Mouse (Mus musculus) lung, postnatal 4 days (tissue): Measurements from ENCODE around the gene Mettl11b.
"Not testable (repeated sequence)": the region's sequence is repeated elsewhere in the genome, so short reads cannot be mapped to it uniquely, and the experiment has no call there.

ENCODE experiments used
- DNase-seq, 2 experiments: peaks; one replicate each; pipeline ENCODE4 v3.0.0; 2021

Gene Mettl11b

DNA sequence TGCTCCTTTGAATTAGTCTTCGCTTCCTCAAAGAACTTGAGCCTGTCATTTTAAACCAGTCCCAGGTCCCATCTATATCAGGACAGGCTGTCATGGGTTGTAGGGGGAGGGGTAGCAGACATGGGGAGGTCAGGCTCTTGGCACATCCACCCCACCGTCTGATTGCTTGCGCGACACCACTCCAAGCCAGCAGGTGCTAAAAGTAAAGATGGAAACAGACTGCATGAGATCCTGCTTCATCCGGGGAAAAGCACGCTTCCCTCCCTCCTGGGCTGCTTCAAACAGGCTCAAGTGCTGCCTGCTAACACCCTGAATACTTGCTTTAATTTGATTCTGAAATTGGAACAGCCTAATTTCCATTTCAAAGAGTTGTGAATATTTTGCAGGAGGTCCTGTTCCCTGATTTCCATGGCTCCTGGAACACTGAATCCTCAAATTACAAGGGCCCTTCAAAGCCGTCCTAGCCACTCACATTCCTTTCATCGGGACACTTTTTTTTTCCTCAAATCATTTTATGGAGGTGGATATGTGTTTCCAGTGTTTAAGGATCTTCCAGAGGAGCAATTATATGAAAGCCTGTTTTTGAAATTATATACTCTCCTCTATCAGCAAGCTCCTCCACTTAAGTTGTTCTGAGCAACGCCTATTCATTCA lies at the start of gene Mettl11b:
Gene Mettl11b (minus strand): TSS at position 127 of the 654 bp plus-strand sequence.
- peak in 1 of 2 experiments; percentile 41 for DNase-seq

GRCm38 (mm10) chr1:163757462-163758207 lies 32.6 kb upstream of the Mettl11b start:
- no peak for DNase-seq

DNA sequence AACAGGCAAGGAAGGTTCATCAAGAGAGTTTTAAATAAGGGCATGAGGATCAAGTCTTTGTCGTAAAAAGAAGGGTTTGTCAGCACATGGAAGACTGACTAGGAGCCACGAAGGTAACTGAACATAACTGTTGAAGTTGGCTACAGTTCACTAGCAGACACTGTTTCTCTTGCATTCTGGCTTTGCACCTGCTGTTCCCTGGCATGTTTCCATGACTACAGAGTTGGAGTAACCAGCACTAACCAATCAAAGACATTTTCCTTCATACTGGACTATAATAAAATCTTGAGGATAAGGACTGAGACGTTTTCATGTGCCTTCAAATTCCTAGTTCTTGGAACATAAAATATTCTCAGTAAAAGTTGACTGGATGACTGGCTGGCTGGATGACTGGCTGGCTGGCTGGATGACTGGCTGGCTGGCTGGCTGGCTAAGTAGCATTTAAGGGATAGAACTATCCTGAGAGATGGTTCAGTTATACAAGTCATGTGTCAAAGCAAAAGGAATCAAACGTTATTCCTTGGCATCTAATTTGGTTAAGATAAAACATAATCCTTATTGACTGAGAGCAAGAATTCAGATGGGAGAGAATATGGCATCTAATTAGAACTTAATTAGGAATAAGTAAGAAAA lies 26.4 kb upstream of the Mettl11b start:
- DNase-seq = no peak

DNA sequence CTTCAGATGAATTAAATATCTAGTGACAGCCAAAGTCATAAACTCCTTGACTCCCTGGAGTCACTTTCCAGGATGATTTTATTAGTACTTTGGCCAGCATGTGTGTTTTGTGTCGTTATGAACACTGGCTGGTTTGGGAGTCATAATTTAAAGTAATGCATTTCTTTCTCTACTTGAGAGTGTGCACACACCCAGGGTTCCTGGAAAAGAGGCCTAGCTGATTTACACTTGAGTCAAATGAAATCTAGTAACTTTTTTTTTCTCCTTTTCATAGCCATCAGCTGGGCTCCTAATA lies 12.2 kb upstream of the Mettl11b start:
- DNase-seq = no peak

- no peak for DNase-seq
These were observed 11.6 kb upstream of the Mettl11b start for GRCm38 (mm10) chr1:163736441-163737238.

DNA sequence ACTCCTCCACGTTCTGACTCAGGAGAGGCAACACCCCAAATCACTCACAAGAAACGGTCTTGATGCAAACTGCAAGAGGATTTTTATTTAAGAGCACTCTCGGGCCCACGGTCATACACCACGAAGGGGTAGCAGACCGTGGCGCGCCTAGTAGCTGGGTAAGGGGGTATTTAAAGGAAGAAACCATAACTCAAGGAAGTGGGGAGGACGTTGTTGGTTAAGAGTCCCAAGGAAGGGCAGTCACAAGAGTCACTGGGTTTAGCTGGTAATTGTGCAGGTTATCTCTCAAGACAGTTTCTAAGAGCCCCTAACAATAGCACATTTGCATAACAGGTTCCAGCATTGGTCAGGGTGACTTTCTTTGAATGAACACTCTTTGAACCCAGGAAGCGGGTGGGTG lies 6.1 kb upstream of the Mettl11b start:
- not testable (repeated sequence) for DNase-seq

DNA sequence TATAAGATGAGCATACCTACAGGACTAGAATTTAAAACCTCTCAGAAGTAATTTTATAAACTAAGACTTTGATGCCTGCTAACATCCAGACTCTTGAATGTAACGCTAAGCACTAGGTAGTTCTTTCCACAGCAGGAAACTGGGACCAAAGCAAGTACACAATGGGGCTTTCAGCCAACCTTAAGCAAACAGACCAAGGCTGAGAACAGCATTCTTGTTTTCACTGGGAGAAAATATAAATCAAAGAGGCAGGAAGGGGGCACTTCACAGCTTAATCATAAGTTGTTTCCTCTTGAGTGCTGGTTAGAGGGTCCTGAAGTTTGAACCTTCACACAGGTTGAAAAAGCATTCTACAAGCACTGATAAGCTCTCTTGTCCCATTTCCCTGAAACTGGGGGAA lies 1.1 kb downstream of the Mettl11b start:
- no peak for DNase-seq

GRCm38 (mm10) chr1:163708618-163709017 lies 16.4 kb downstream of the Mettl11b start:
- DNase-seq = no peak

DNA sequence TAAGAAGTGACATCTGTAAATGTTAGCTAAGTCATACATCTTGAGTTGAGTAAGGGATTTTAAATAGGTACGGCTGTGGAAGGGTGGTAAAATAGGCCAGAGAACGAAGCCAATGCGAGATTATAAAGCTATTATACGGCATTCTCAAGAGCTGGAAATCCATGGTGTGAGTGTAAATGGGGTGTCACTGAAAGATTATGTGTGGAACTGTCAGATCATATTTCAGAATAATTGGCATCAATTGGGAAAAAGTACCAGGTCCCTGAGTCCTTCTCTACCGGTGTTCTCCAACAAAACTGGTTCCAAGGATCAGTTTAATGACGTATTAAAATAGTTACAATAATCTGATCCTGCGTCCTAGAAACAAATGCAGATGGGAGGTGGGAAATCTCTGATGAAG lies 24.5 kb downstream of the Mettl11b start:
- DNase-seq = no peak

- no peak for DNase-seq
These were observed 25.3 kb downstream of the Mettl11b start for GRCm38 (mm10) chr1:163699702-163700101.

DNA sequence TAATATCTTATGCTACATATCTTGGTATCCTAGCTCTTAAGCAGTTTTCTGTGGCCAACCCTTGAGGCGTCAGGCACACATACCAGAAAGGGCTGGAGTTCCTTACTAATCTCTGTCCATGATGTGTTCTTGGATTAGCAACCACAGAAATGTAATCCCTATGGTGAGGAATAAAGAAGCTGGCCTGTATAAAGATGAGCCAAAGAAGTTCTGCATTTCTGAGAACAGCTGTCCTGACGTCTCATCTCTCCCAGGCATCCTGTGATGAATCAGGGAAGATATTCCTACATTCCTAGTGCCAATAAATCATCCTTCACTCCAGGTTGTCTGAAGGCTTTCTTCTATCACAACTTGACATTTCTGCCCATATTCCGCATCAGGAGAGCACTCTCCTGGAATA lies 33.2 kb downstream of the Mettl11b start:
- no peak for DNase-seq

- no peak for DNase-seq
These were observed 42.0 kb downstream of the Mettl11b start for GRCm38 (mm10) chr1:163682935-163683430.

DNA sequence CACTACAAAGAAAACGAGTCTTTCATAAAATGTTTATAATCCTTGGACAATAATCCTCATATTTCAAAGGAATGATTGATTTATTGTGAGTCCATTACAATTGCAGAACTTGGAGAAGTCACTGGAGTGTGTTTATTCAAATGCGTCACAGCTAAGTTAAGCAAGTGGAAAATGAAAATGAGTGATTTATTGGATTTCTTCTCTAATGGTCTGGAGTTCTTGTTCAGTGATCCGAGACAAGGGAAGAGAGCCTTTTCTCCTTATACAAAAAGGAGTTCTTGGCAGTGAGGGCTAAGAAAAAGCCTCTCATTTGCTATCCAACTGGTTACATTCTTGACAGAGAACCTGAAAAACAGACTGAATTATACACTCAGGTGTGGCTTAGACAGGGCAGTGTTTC lies 42.9 kb downstream of the Mettl11b start:
- no peak for DNase-seq

- no peak for DNase-seq
These were observed 52.2 kb downstream of the Mettl11b start for GRCm38 (mm10) chr1:163672866-163673265.

- no peak for DNase-seq
These were observed 53.7 kb downstream of the Mettl11b start for GRCm38 (mm10) chr1:163671326-163671725.

DNA sequence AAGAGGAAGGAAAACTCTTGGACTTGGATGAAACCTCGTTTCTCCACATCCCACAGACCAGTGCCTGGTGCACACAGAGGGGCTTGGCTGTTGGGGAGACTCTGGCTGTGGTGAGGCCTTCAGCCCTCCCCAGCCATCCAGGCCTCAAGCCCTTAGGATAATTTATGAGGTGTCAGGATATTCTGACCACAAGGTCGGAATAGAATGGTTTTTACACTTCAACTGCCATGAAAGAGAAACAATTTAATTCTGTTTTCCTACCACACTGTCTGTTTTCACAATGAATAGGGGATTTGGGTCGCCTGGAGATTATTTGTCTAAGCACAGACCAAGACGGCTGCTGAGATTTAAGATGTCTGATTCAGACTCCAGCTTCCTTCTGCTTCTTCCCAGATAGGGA lies 54.3 kb downstream of the Mettl11b start:
- no peak for DNase-seq

DNA sequence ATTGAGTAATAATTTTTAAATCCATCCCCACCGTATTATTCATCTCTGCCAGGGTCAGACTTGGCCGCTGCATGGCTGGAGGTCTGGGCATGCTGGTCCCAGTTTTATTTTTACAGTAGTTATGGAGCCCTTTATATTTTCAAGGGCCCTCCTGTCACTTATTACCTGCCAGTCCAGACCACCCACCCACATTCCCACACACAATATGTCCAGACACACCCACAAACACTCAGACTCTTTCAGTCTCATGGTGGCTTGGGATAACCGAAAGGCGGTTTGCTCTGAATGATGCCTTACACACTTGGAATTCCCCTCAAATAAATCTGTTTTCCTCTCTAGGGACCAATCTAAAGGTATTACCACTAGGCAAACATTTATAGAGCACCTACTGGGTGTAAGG lies 55.1 kb downstream of the Mettl11b start:
- no peak for DNase-seq

GRCm38 (mm10) chr1:163662416-163662815 lies 62.6 kb downstream of the Mettl11b start:
- no peak for DNase-seq

DNA sequence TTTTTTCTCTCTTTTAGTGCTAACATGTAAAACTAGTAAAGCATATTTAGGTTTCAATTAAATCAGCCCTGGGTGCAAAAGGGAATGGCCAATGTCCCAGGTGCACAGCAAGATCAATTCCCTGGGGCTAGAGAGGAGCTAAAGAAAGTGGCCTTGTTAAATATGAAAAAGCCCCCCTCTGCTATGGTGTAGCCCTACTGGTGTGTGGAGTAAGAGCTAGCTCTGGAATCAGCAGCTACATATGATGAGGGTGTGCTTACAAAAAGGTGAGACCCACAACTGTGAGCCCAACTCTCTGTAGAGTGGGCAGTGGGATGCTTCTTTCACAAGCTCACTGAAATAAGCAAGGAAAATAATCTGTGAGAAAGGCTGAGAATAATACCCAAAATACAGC lies 66.5 kb downstream of the Mettl11b start:
- no peak for DNase-seq

- DNase-seq = no peak
These were observed 67.1 kb downstream of the Mettl11b start for GRCm38 (mm10) chr1:163657766-163658534.

DNA sequence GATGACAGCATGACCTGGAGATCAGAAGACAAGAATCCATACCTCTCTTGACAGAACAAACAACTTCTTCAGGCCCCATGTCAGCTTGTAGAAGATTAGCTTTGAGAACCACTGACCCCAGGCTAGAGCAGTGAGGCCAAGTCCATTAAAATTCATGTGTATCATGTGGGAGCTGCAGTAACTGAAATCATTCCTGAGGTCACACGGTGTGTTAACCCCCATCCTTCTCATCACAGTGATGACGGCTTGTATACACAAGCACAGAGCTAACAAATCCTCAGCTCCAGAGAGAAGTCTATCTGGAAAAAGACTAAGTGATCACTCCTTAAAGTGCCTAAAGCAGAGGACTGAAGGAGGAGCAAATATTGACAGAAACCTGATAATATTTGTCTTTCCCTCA lies 68.0 kb downstream of the Mettl11b start:
- DNase-seq = no peak

GRCm38 (mm10) chr1:163656432-163656831 lies 68.6 kb downstream of the Mettl11b start:
- DNase-seq = no peak
